In the genomic region with DNA sequence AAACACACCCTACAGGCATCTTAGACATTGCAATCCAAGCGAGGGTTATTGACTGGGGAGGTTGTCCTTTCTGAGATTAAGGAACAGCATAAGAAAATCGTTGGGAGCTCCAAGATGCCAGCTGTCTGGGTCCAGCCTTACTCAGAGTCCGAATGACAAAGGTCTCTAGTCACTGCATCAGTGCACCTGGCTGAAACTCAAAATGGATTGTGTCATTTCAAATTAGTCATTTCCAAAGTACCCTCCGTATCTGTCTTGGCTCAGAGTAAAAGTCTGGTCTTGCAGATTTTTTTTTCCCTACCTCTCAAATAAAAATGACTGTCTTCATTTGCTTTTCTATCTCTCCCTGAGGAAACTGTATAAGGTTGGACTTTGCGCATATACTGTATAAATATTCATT, we compare ENCODE assay signal across 21 mouse cellular contexts.
DNase-seq lines count a peak whose midpoint lies in the region; ATAC-seq lines count a peak whose summit lies in the region.
"Had no signal": no experiment of that assay in that cellular context is flagged by ENCODE, and none has a peak within 500 bp of the region (broad histone marks: within the 10 kb centered on the region; RNA-seq: fewer than 3 reads in every experiment).

No protein-coding gene starts in this region.

- H3K36me3 ChIP-seq in forebrain, embryonic 12.5 days (replicated peaks) = no peaks in the 10 kb centered on the region
- H3K36me3 ChIP-seq: embryonic facial prominence, embryonic 12.5 days; heart, embryonic 12.5 days; hindbrain, embryonic 10.5 days; hindbrain, embryonic 15.5 days had no signal

- intact Hi-C loops in left cerebral cortex, postnatal 4 days (cut with DNase I) = no loop called here

- ATAC-seq in forebrain, embryonic 12.5 days (ENCODE audit: low FRiP score) = no peak
- ATAC-seq: activated CD4-positive, CD25-positive, alpha-beta regulatory T cell, adult 4 months; CD4-positive, CD25-positive, alpha-beta regulatory T cell, adult 4 months; forebrain, embryonic 16.5 days; inflammation-experienced regulatory T-cells, adult 6 months; Patski had no signal

- H3K9me3 ChIP-seq in forebrain, embryonic 12.5 days = no peaks in the 10 kb centered on the region
- H3K9me3 ChIP-seq: embryonic facial prominence, embryonic 12.5 days; heart, embryonic 12.5 days; hindbrain, embryonic 10.5 days; hindbrain, embryonic 15.5 days had no signal

- H3K27me3 ChIP-seq in forebrain, embryonic 12.5 days = no peaks in the 10 kb centered on the region
- H3K27me3 ChIP-seq: embryonic facial prominence, embryonic 12.5 days; heart, embryonic 12.5 days; hindbrain, embryonic 15.5 days had no signal

- no peak overlapping the region for H3K4me3 ChIP-seq in forebrain, embryonic 12.5 days (replicated peaks)
- H3K4me3 ChIP-seq: embryonic facial prominence, embryonic 12.5 days; heart, embryonic 12.5 days; hindbrain, embryonic 10.5 days; hindbrain, embryonic 15.5 days had no signal

- no peak overlapping the region for H3K4me2 ChIP-seq in forebrain, embryonic 12.5 days
- H3K4me2 ChIP-seq: embryonic facial prominence, embryonic 12.5 days; heart, embryonic 12.5 days; hindbrain, embryonic 15.5 days had no signal

- 78% methylated on average over 5 of the region's 5 CpGs for WGBS in forebrain, embryonic 12.5 days

- no peak overlapping the region for H3K27ac ChIP-seq in forebrain, embryonic 12.5 days
- H3K27ac ChIP-seq: embryonic facial prominence, embryonic 12.5 days; hindbrain, embryonic 10.5 days; hindbrain, embryonic 15.5 days had no signal

- DNase-seq in cerebellum, postnatal 10 days = peak; percentile 55 to 69
- no peak for DNase-seq in cerebellum, adult 9-11 months
- DNase-seq in kidney, adult 11 months = peak; percentile 4
- DNase-seq in kidney, postnatal 14 days = no peak
- peak; percentile 5 for DNase-seq in left cerebral cortex, postnatal 4 days
- no peak for DNase-seq in left cerebral cortex, adult 18-20 months (ENCODE audit: low spot score in 2 of 2)
- DNase-seq: adrenal gland, postnatal 14 days; B cell, adult 2 months; cerebellum, adult 18-20 months; cerebellum, postnatal 25 days; gastrocnemius, postnatal 10 days had no signal

- H3K9ac ChIP-seq in forebrain, embryonic 12.5 days = no peak overlapping the region
- H3K9ac ChIP-seq: embryonic facial prominence, embryonic 12.5 days; heart, embryonic 12.5 days; hindbrain, embryonic 15.5 days had no signal

- no peaks in the 10 kb centered on the region for H3K4me1 ChIP-seq in forebrain, embryonic 12.5 days
- H3K4me1 ChIP-seq: embryonic facial prominence, embryonic 12.5 days; heart, embryonic 12.5 days; hindbrain, embryonic 10.5 days; hindbrain, embryonic 15.5 days had no signal

Comparison
In these comparisons a context has a peak if more than half of its experiments do, and no peak if none do; other contexts are left out.
1. DNase-seq: peak in cerebellum, postnatal 10 days (2 of 2), kidney, adult 11 months (single experiment) and left cerebral cortex, postnatal 4 days (single experiment); none in cerebellum, adult 9-11 months (single experiment), kidney, postnatal 14 days (single experiment) and left cerebral cortex, adult 18-20 months (0 of 2).